Mouse (Mus musculus) hematopoietic stem cell, adult 5-6 weeks (primary cell): Measurements from ENCODE around the gene Rnh1. TPM values are rescaled to one million over a fixed set of nuclear protein-coding genes. Genes with fewer than 3 reads are reported as not detected.

Experiments
- ATAC-seq, 2 experiments: fragments of 125-278 bp in 1 of 2; replicated peaks in 1 of 2; 2 replicates each; pipeline ENCODE4 v1.8.0; 2016 to 2017; ENCODE audit warnings: inconsistent platforms in 2 of 2, mild to moderate bottlenecking in 2 of 2, moderate number of reproducible peaks in 2 of 2, low read depth in 1 of 2, moderate TSS enrichment in 1 of 2; ENCODE audit not compliant: low FRiP score in 2 of 2, poor library complexity in 2 of 2, severe bottlenecking in 2 of 2, insufficient read depth in 1 of 2, low TSS enrichment in 1 of 2
- total RNA-seq: library from RNA; stranded (forward); fragments of 172-1452, 232-1000 nt; gene quantifications from 2 replicates; pipeline ENCODE4 v1.2.3, GENCODE M21; 2017

Rnh1 gene
- 34.4 and 61.9 TPM in 2 replicates for total RNA-seq

GRCm38 (mm10) chr7:141172116-141173006 is at the start of gene Rnh1:
Rnh1 (minus strand) TSS chr7:141172857.
- ATAC-seq = peak; percentile 85 to 86

GRCm38 (mm10) chr7:141222126-141222467 is 49.4 kb upstream of the Rnh1 start:
- ATAC-seq = no peak; a peak in 1 of 4 replicates

DNA sequence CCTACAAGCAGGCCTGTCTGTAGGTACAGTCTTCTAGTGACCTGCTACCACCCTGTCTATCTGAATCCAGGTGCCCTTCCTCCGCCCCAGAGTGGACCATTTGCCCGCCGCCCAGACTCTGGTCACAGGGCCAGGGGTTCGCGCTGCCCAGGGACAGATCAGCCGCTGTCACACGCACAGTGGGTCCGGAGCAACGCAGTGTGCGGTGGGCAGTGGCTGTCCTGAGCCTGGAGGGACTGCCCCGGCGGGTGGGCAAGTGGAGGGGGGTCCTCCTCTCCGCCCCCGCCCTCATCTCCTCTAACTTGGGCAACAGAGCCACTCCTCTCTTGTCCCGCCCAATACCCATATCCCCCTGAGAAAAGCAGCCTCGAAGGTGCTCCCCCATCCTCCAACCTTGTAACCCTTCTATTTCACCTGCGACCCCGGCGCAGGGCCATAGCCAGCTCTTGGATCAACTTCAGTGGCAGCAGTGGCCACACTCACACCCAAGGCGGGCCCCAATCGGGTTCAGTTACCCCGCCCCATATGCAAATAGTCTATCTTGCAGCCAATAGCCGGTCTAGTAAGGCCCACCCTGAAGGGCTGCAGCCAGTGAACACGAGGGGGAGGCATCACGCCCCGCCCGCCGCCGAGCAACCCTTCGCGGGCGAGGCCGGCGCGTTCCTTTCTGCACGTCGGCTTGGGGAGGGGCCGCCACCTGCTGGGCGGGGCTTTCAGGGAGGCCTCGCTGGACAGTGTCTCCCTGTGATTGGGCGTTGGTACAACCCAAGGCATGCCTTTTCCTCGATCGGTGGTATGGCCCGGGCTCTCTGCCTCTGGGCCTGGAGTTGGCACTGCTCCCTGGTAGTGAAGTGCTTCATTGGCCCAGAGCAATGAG is 48.8 kb upstream of the Rnh1 start:
- peak; percentile 94 to 95 for ATAC-seq

- ATAC-seq = no peak
Measured at GRCm38 (mm10) chr7:141220377-141220776, 47.7 kb upstream of the Rnh1 start.

DNA sequence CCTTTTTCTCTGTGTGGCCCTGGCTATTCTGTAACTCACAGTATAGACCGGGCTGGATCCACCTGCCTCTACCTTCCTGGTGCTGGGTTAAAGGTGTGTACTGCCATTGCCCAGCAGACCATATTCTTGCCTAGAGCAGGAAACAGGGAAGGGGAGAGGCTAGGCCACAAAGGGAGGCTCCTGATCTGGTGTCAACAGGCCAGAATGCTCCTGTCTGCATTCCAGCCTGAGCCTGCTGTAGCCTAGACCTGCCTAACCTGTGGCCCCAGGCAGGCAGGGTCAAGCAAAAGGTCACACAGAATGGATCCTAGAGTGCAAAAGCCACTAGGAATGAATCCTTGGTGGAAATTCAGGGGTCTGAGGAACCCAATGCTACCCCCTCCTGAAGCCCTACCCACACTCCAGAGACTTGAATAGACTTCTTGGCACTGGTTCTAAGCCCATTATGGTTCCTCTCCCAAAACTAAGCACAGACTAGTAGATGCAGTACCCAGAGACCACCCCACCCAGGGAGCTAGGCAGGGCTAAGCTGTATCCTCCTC is 47.0 kb upstream of the Rnh1 start:
- no peak for ATAC-seq

- ATAC-seq = no peak
Measured at GRCm38 (mm10) chr7:141218557-141219133, 46.0 kb upstream of the Rnh1 start.

DNA sequence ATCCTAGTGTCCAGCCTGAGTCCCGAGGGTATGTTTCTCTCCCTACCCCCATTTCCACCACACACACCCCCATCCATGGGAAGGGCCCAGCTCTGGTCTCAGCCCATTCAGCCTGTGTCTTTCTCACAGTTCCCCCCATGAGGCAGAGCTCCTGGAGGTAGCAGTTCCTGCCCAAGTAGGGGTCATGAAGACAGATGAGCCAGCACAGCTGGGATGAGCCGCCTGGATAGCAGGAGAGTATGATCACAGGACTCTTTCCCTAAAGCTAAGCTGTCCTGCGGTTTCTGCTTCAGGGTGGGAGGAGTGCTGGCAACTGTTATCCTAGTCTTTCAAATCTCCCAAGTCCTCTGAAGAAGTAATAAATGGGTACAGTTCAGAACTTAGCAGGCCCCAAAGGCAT is 45.5 kb upstream of the Rnh1 start:
- no peak for ATAC-seq

DNA sequence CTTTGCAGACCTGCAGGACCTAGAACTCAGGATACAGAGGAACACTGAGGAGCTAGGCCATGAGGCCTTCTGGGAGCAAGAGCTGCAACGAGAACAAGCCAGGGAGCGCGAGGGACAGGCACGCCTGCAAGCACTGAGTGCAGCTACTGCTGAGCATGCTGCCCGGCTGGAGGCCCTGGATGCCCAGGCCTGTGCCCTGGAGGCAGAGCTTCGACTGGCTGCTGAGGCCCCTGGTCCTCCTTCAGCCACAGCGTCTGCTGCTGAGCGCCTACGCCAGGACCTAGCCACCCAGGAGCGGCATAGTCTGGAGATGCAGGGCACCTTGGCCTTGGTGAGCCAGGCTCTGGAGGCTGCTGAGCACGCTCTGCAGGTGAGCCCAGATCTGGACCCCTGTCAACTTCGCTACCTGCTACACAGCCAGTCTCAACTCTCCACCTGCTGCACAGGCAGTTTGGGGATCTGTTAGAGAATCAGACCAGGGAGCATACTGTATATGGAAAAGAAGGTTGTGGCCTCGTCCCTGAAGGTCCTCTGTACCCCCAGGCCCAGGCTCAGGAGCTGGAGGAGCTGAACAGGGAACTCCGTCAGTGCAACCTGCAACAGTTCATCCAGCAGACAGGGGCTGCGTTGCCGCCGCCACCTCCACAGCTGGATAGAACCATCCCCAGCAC is 44.8 kb upstream of the Rnh1 start:
- no peak for ATAC-seq

DNA sequence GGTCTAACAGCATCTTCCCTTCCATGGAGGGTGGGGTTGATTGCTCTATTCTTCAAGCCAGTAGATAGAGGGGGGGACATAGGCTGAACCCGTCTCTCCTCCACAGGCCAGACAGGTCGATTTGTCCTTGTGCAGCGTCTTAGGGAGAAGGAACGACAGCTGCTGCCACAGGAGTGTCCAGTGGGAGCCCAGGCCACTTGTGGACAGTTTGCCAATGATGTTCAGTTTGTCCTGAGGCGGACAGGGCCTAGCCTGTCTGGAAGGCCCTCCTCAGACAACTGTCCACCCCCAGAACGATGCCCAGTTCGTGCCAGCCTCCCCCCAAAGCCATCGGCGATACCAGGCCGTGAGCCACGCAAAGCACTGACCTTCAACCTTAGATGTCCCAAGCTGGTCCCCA is 44.2 kb upstream of the Rnh1 start:
- ATAC-seq = no peak

- peak; percentile 2 to 11; a peak in 1 of 4 replicates for ATAC-seq
Measured at GRCm38 (mm10) chr7:141215880-141216733, 43.5 kb upstream of the Rnh1 start.

GRCm38 (mm10) chr7:141215101-141215879 is 42.6 kb upstream of the Rnh1 start, which contains the start of gene Rassf7:
Rassf7 (plus strand) TSS chr7:141215860.
- peak; percentile 96 to 98 for ATAC-seq

- no peak for ATAC-seq
Measured at GRCm38 (mm10) chr7:141214310-141214709, 41.7 kb upstream of the Rnh1 start.

GRCm38 (mm10) chr7:141213605-141214235 is 41.1 kb upstream of the Rnh1 start, which contains the start of gene Lmntd2:
Lmntd2 (minus strand) TSS chr7:141214080.
- no peak for ATAC-seq

DNA sequence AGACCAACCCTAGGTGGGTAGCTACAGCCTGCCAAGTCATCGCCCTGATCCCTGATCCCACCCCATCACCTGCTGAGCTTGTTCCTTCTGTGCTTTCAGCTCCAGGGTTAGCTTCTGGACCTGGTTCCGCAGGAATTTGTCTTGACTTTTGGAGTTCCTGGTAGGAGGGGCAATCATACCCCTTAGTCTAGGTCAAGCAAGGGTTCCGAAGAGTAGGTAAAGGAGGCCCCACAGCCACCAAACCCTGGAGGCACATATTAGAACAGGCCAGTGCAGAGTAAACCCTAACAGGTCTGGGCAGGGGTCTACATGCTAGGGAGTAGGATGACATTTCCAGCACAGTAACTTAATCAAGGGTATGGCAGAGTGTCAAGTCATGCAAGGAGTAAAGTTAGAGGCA is 40.5 kb upstream of the Rnh1 start:
- ATAC-seq = no peak

GRCm38 (mm10) chr7:141210606-141211131 is 38.0 kb upstream of the Rnh1 start:
- ATAC-seq = no peak
